Comparison of ENCODE assay signal across 8 mouse cellular contexts in the genomic region with DNA sequence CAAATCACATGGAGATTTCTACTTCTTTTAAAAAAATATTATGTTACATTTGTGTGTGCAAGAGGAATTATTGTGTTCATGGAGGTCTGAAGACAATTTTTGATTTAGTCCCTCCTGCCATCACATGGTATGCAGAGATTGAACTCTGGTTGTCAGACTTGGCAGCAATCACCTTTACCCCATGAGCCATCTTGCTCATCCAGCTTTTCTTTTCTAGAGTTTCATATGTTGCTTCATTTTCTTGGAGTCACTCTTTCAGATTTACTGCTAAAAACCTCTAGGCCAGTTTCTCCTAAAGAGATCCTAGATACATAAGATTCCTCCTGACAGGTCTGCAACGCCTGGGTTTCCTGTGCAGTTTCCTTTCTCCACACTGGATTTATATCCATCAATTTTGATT. TPM values are rescaled to one million over a fixed set of nuclear protein-coding genes. Genes with fewer than 3 reads are reported as not detected.
DNase-seq lines count a peak whose midpoint lies in the region; ATAC-seq lines count a peak whose summit lies in the region.

No protein-coding gene starts in this region.

- ATAC-seq in heart, embryonic 13.5 days (ENCODE audit: extremely low read depth, insufficient number of reproducible peaks, low FRiP score, low TSS enrichment), result no peak
- ATAC-seq in hindbrain, embryonic 14.5 days (ENCODE audit: low FRiP score), result no peak
- ATAC-seq in midbrain, embryonic 13.5 days, result no peak
- no peak for ATAC-seq in erythroid progenitor cell, adult 5-6 weeks (replicated peaks; ENCODE audit: low FRiP score, poor library complexity, severe bottlenecking)

- 48% methylated on average over 1 of the region's 1 CpGs for WGBS in heart, embryonic 13.5 days
- 55% methylated on average over 1 of the region's 1 CpGs for WGBS in hindbrain, embryonic 14.5 days
- 60% methylated on average over 1 of the region's 1 CpGs for WGBS in midbrain, embryonic 13.5 days

- peak overlapping the region; percentile 85 for H3K4me3 ChIP-seq in heart, embryonic 13.5 days
- H3K4me3 ChIP-seq in hindbrain, embryonic 14.5 days (replicated peaks; ENCODE audit: low read length), result 0 out of 2 replicates have a peak overlapping the region, but pooled peaks have one; percentile 65
- peak overlapping the region; percentile 78 for H3K4me3 ChIP-seq in midbrain, embryonic 13.5 days (replicated peaks)

- no peaks in the 10 kb centered on the region for H3K27me3 ChIP-seq in heart, embryonic 13.5 days (replicated peaks)
- H3K27me3 ChIP-seq in hindbrain, embryonic 14.5 days (ENCODE audit: control insufficient read depth, insufficient read depth, low read length), result no peaks in the 10 kb centered on the region
- H3K27me3 ChIP-seq in midbrain, embryonic 13.5 days, result peaks cover 3% of the 10 kb centered on the region; the same call in 1 of the 2 replicates

- peaks cover 58% of the 10 kb centered on the region for H3K4me1 ChIP-seq in heart, embryonic 13.5 days
- H3K4me1 ChIP-seq in hindbrain, embryonic 14.5 days (replicated peaks; ENCODE audit: control insufficient read depth, insufficient read depth, low read length), result peaks cover 41% of the 10 kb centered on the region
- peaks cover 49% of the 10 kb centered on the region for H3K4me1 ChIP-seq in midbrain, embryonic 13.5 days (replicated peaks)

- H3K9ac ChIP-seq in heart, embryonic 13.5 days, result peak overlapping the region; percentile 82
- H3K9ac ChIP-seq in hindbrain, embryonic 14.5 days, result no peak overlapping the region
- peak overlapping the region; percentile 60; the same call in 1 of the 2 replicates for H3K9ac ChIP-seq in midbrain, embryonic 13.5 days (replicated peaks)

- peak overlapping the region; percentile 85 for H3K4me2 ChIP-seq in heart, embryonic 13.5 days
- H3K4me2 ChIP-seq in hindbrain, embryonic 14.5 days (replicated peaks), result peak overlapping the region; percentile 77
- H3K4me2 ChIP-seq in midbrain, embryonic 13.5 days (replicated peaks), result peak overlapping the region; percentile 76

- no peak for DNase-seq in heart, postnatal 4 days
- DNase-seq in adipocyte (ENCODE audit: low spot score), result peak; percentile 75
- no peak for DNase-seq in hindbrain, embryonic 14.5 days (ENCODE audit: low spot score)
- DNase-seq in adrenal gland, postnatal 4 days (ENCODE audit: low spot score in 2 of 2), result no peak
- DNase-seq in left cerebral cortex, postnatal 10 days (ENCODE audit: extremely low spot score in 1 of 2, low spot score in 2 of 2), result no peak

- intact Hi-C loops in left cerebral cortex, postnatal 10 days (cut with DNase I), result no loop called here

- H3K27ac ChIP-seq in heart, embryonic 13.5 days (replicated peaks), result peak overlapping the region; percentile 95
- H3K27ac ChIP-seq in hindbrain, embryonic 14.5 days, result peak overlapping the region; percentile 70; the same call in 1 of the 2 replicates
- H3K27ac ChIP-seq in midbrain, embryonic 13.5 days, result peak overlapping the region; percentile 77

- no peaks in the 10 kb centered on the region for H3K9me3 ChIP-seq in heart, embryonic 13.5 days
- no peaks in the 10 kb centered on the region for H3K9me3 ChIP-seq in hindbrain, embryonic 14.5 days (ENCODE audit: control insufficient read depth, low read length)
- H3K9me3 ChIP-seq in midbrain, embryonic 13.5 days, result no peaks in the 10 kb centered on the region

- no peaks in the 10 kb centered on the region for H3K36me3 ChIP-seq in heart, embryonic 13.5 days
- H3K36me3 ChIP-seq in hindbrain, embryonic 14.5 days (replicated peaks; ENCODE audit: control insufficient read depth, insufficient read depth), result no peaks in the 10 kb centered on the region
- peaks cover under 1% of the 10 kb centered on the region; the same call in 1 of the 2 replicates for H3K36me3 ChIP-seq in midbrain, embryonic 13.5 days

RNA-seq across cellular contexts. Expression of a gene that starts 7.3 kb away (rescaled TPM):
- 22.0 and 22.2 TPM in 2 replicates for polyA plus RNA-seq in heart, embryonic 13.5 days (2015; fragmentation: Nextera tagmentation; extraction: Ambion mirVana)
- total RNA-seq in heart, postnatal 4 days (2021), result 10 to 100 TPM; 38.5 to 40.5 TPM
- polyA plus RNA-seq in hindbrain, embryonic 14.5 days (2014; fragmentation: Nextera tagmentation; extraction: Ambion mirVana), result 16.8 and 18.7 TPM in 2 replicates
- polyA plus RNA-seq in midbrain, embryonic 13.5 days (2015; fragmentation: Nextera tagmentation; extraction: Ambion mirVana), result 21.5 and 23.3 TPM in 2 replicates
- 1.7 and 3.2 TPM in 2 replicates for total RNA-seq in erythroid progenitor cell, adult 5-6 weeks (2015; ENCODE audit: low replicate concordance)
- total RNA-seq in erythroid progenitor cell, adult 5-6 weeks (2017; ENCODE audit: low replicate concordance), result 1.4 and 2.1 TPM in 2 replicates
- total RNA-seq in adrenal gland, postnatal 4 days (2021), result 10 to 100 TPM; 84.6 to 86.1 TPM
- 100 to 1,000 TPM; 121 to 143 TPM for total RNA-seq in left cerebral cortex, postnatal 10 days (2021)

RNA-seq across cellular contexts. Expression of a gene that starts 49.0 kb away (rescaled TPM):
- polyA plus RNA-seq in heart, embryonic 13.5 days (2015; fragmentation: Nextera tagmentation; extraction: Ambion mirVana), result 11.8 and 13.8 TPM in 2 replicates
- total RNA-seq in heart, postnatal 4 days (2021), result 10 to 100 TPM; 24.1 to 32.3 TPM
- 13.4 and 14.9 TPM in 2 replicates for polyA plus RNA-seq in hindbrain, embryonic 14.5 days (2014; fragmentation: Nextera tagmentation; extraction: Ambion mirVana)
- polyA plus RNA-seq in midbrain, embryonic 13.5 days (2015; fragmentation: Nextera tagmentation; extraction: Ambion mirVana), result 16.2 and 17.7 TPM in 2 replicates
- 9.7 and 10.5 TPM in 2 replicates for total RNA-seq in erythroid progenitor cell, adult 5-6 weeks (2015; ENCODE audit: low replicate concordance)
- 8.7 and 9.4 TPM in 2 replicates for total RNA-seq in erythroid progenitor cell, adult 5-6 weeks (2017; ENCODE audit: low replicate concordance)
- total RNA-seq in adrenal gland, postnatal 4 days (2021), result 10 to 100 TPM; 66.2 to 67.2 TPM
- 10 to 100 TPM; 25.5 to 29.9 TPM for total RNA-seq in left cerebral cortex, postnatal 10 days (2021)

Comparison
In these comparisons a context has a peak if more than half of its experiments do, and no peak if none do; other contexts are left out.
1. RNA of a gene that starts 7.3 kb away (total RNA-seq): 121 to 143 TPM in left cerebral cortex, postnatal 10 days, 84.6 to 86.1 TPM in adrenal gland, postnatal 4 days and 38.5 to 40.5 TPM in heart, postnatal 4 days; 1.4 to 3.2 TPM in erythroid progenitor cell, adult 5-6 weeks; every median in the first group is over 4 times any median in the second.
2. Peak in every context shown above with its lines, with median percentiles within 50 percentile points of each other: H3K27ac ChIP-seq, H3K4me2 ChIP-seq and H3K4me3 ChIP-seq.